Mouse (Mus musculus): ENCODE data around the gene Vps29. TPM values are rescaled to one million over a fixed set of nuclear protein-coding genes. Genes with fewer than 3 reads are reported as not detected.
"Not testable (repeated sequence)": the region's sequence is repeated elsewhere in the genome, so short reads cannot be mapped to it uniquely, and the experiment has no call there.

Vps29 gene
- polyA plus RNA-seq, 1 experiment from 2014 or later: 289 TPM

DNA sequence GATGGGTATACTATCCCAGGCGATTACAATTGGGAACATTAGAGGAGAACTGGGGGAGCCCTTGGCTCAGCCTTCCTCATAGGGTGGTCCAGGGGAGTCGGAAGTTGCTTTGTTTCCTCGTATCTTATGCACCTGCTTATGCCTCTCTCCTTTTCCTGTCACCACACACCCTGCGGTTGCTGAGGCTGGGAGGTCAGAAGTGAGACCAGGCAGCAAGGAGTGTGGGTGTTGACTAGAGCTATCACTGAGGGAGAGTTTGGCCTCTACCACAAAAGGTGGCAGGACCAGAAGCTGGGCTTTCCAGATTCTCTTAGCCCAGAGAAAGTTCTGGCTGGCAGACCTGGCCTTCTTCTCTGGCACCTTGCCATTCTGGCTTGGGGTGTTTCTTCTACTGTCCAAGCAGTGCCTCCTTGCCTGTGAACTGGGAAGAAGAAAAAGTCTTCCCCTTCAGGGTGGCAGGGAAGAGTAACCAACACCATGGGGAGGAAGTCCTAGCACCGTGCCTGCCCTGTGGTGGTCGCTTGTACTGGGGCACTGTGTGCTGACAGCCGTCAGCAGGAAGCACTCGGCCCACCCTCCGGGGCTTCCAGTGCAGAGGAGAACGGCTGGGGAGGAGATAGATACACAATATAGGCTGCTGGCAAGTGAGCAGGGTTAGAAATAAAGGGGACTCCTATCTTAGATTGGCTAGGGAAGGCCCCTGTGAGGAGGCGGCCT is 36.7 kb upstream of the Vps29 start:
- 79% methylated on average over 11 of the region's 11 CpGs for WGBS
- no peak for ATAC-seq
- H3K4me1 ChIP-seq (ENCODE audit: control insufficient read depth, insufficient read depth, low read length): no peaks in the 10 kb centered on the region
- no peaks in the 10 kb centered on the region for H3K9me3 ChIP-seq (ENCODE audit: control insufficient read depth, low read length)
- H3K9ac ChIP-seq (ENCODE audit: low read depth, low read length): no peak overlapping the region
- no peaks in the 10 kb centered on the region; the same call in 1 of the 2 replicates for H3K36me3 ChIP-seq (ENCODE audit: control insufficient read depth, insufficient read depth, low read length)
- H3K27me3 ChIP-seq (replicated peaks; ENCODE audit: control insufficient read depth, insufficient read depth, low read length): no peaks in the 10 kb centered on the region
- H3K4me3 ChIP-seq (ENCODE audit: low read length): no peak overlapping the region
- no peak overlapping the region for H3K4me2 ChIP-seq (ENCODE audit: low read depth, low read length)
- H3K27ac ChIP-seq (ENCODE audit: low read length): no peak overlapping the region

DNA sequence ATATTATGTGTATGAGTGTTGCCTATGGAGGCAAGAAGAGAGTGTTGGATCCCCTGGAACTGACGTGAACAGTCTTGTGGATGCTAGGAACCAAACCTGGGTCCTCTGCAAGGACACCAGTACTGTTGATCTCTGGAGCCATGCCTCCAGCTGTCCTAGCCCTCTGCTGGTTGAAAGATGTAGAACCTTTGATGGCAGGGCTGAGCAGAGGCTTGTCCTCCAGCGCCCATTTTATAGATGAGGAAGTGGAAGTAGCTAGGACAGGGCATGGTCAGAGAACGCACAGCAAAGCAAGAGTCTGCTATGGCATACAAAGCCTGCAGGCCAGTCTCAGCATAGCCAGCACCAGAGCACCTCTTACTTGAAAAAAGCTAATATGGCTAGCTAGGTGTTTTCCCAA is 36.1 kb upstream of the Vps29 start:
- ATAC-seq: no peak; the same call in 1 of the 2 replicates
- 84% methylated on average over 3 of the region's 3 CpGs for WGBS
- H3K36me3 ChIP-seq (ENCODE audit: control insufficient read depth, insufficient read depth, low read length): no peaks in the 10 kb centered on the region; the same call in 1 of the 2 replicates

DNA sequence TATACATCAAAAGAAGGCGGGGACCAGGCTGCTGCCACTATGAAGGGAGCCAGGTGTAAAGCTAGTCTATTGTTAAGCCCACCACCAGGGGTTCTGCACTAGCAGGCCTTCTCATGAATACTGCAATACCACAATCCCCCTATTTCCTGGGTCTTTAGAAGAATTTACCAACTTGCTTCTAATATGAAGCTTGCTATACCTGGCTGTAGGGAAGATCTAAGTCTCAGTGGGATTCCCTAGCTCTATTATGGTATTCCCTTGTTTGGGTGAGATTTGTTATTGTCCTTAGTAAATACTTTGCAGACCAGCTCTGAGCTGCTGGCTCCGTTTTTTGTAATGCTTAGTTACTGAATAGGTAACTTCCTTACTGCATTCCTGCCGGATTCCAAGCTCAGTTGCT is 35.2 kb upstream of the Vps29 start:
- H3K4me3 ChIP-seq (ENCODE audit: low read length); H3K27me3 ChIP-seq (replicated peaks; ENCODE audit: control insufficient read depth, insufficient read depth, low read length); H3K36me3 ChIP-seq (ENCODE audit: control insufficient read depth, insufficient read depth, low read length); H3K9me3 ChIP-seq (ENCODE audit: control insufficient read depth, low read length); H3K9ac ChIP-seq (ENCODE audit: low read depth, low read length); H3K4me1 ChIP-seq (ENCODE audit: control insufficient read depth, insufficient read depth, low read length); H3K4me2 ChIP-seq (ENCODE audit: low read depth, low read length); ATAC-seq; H3K27ac ChIP-seq (ENCODE audit: low read length): not testable (repeated sequence)
- WGBS: 72% methylated on average over 3 of the region's 3 CpGs

More for the DNA sequence above, 36.1 kb upstream of the Vps29 start:
- Histone ChIP-seq H3K4me2 (ENCODE audit: low read depth, low read length) (no peak overlapping the region), H3K9ac (ENCODE audit: low read depth, low read length) (no peak overlapping the region), H3K4me1 (ENCODE audit: control insufficient read depth, insufficient read depth, low read length) (no peaks in the 10 kb centered on the region), H3K27ac (ENCODE audit: low read length) (no peak overlapping the region), H3K27me3 (replicated peaks; ENCODE audit: control insufficient read depth, insufficient read depth, low read length) (no peaks in the 10 kb centered on the region), H3K4me3 (ENCODE audit: low read length) (no peak overlapping the region), H3K9me3 (ENCODE audit: control insufficient read depth, low read length) (no peaks in the 10 kb centered on the region)

DNA sequence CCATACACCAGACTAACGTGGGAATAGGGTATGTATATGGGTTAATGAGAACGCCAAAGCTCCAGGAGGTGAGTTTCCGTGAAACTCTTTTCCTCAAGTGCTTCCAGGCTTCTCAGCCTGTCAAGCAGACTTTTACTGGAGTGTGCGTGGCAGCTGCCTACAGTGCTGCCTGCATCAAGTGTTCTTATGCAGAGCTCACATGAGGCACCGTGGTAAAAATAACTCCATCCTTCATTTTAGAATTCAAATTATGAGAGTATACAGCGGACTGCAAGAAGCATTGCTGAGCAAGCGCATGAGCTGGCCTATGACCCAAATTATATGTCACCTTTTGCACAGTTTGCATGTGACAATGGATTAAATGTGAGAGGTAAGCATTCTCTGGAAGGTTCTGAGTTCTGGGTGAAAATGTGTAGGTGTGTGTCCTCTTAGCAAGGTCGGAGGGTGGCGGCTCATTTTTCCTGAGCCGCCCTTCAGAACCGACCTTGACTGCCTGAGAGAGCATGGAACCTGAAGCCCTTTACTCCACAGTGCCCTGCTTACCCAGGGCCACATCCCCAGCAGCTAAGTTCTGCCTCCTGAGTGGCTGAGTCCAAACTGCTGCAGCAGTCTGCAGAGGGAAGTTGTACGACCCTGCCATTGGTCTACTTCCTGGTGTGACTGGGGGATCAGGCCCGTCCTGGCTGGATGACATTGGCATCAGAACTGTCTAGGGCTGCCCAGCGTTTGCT is 34.5 kb upstream of the Vps29 start:
- WGBS: 75% methylated on average over 14 of the region's 14 CpGs
- no peak overlapping the region for H3K4me2 ChIP-seq (ENCODE audit: low read depth, low read length)
- no peaks in the 10 kb centered on the region for H3K27me3 ChIP-seq (replicated peaks; ENCODE audit: control insufficient read depth, insufficient read depth, low read length)
- peak overlapping the region; percentile 21; the same call in 1 of the 2 replicates for H3K27ac ChIP-seq (ENCODE audit: low read length)
- no peak for ATAC-seq
- H3K4me1 ChIP-seq (ENCODE audit: control insufficient read depth, insufficient read depth, low read length): no peaks in the 10 kb centered on the region
- no peak overlapping the region for H3K4me3 ChIP-seq (ENCODE audit: low read length)
- H3K36me3 ChIP-seq (ENCODE audit: control insufficient read depth, insufficient read depth, low read length): 0 out of 2 replicates have a peak, but pooled peaks cover 2% of the 10 kb centered on the region
- H3K9ac ChIP-seq (ENCODE audit: low read depth, low read length): no peak overlapping the region
- no peaks in the 10 kb centered on the region for H3K9me3 ChIP-seq (ENCODE audit: control insufficient read depth, low read length)

DNA sequence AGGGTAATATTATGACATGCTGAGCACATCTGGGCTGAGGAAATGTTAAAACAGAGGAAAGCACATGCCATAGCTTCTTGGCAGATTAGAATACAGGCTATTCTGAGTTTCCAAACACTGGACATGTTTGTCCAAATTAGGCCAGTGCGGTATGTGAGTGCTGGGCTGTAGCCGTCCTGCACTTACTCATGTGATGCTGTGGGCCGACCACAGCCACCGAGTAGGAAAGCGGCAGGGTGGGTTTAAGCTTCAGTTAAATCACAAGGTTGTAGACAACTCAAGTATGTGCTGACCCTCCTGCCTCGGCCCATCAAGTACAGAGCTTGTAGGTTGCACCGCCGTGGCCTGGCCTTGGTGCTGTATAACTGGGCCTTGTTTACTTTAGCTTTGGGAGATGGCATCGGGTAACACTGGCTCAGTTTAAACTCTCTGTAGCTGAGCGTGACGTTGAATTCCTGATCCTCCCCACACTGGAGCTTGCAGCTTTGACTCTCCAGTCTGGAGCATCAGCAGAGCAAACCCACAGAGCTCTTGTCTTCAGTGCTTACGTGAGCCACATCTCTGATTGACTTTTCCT is 33.9 kb upstream of the Vps29 start:
- H3K9ac ChIP-seq (ENCODE audit: low read depth, low read length): no peak overlapping the region
- H3K4me1 ChIP-seq (ENCODE audit: control insufficient read depth, insufficient read depth, low read length): no peaks in the 10 kb centered on the region
- no peak overlapping the region for H3K4me3 ChIP-seq (ENCODE audit: low read length)
- no peak overlapping the region for H3K4me2 ChIP-seq (ENCODE audit: low read depth, low read length)
- H3K9me3 ChIP-seq (ENCODE audit: control insufficient read depth, low read length): no peaks in the 10 kb centered on the region
- ATAC-seq: no peak
- 0 out of 2 replicates have a peak, but pooled peaks cover 2% of the 10 kb centered on the region for H3K36me3 ChIP-seq (ENCODE audit: control insufficient read depth, insufficient read depth, low read length)
- WGBS: 52% methylated on average over 12 of the region's 12 CpGs
- H3K27ac ChIP-seq (ENCODE audit: low read length): no peak overlapping the region; the same call in 1 of the 2 replicates
- H3K27me3 ChIP-seq (replicated peaks; ENCODE audit: control insufficient read depth, insufficient read depth, low read length): no peaks in the 10 kb centered on the region

DNA sequence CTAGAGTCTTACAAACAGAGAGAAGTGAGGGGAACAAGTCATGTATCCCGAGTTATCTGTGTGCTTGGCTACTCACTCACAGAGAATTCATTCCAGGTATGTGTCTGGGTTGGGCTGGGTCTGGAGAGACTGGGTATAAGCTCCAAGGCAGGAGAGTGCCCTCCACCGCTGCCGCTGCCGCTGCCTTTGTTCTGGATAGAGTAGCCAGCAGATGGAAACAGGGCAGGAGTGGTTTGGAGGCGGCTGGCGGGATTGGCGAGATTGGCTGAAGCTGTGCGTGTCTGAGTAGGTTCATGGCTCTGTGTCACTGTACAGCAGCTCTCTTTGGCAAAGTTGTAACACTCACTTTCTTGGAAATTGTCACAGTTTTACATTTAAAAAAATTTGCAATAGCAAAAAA is 30.6 kb upstream of the Vps29 start:
- Histone ChIP-seq H3K27ac (ENCODE audit: low read length) (no peak overlapping the region), H3K9me3 (ENCODE audit: control insufficient read depth, low read length) (no peaks in the 10 kb centered on the region), H3K36me3 (ENCODE audit: control insufficient read depth, insufficient read depth, low read length) (0 out of 2 replicates have a peak, but pooled peaks cover 2% of the 10 kb centered on the region), H3K4me3 (ENCODE audit: low read length) (no peak overlapping the region), H3K9ac (ENCODE audit: low read depth, low read length) (no peak overlapping the region), H3K4me1 (ENCODE audit: control insufficient read depth, insufficient read depth, low read length) (no peaks in the 10 kb centered on the region), H3K27me3 (replicated peaks; ENCODE audit: control insufficient read depth, insufficient read depth, low read length) (no peaks in the 10 kb centered on the region), H3K4me2 (ENCODE audit: low read depth, low read length) (no peak overlapping the region)
- 83% methylated on average over 8 of the region's 8 CpGs for WGBS
- no peak for ATAC-seq

DNA sequence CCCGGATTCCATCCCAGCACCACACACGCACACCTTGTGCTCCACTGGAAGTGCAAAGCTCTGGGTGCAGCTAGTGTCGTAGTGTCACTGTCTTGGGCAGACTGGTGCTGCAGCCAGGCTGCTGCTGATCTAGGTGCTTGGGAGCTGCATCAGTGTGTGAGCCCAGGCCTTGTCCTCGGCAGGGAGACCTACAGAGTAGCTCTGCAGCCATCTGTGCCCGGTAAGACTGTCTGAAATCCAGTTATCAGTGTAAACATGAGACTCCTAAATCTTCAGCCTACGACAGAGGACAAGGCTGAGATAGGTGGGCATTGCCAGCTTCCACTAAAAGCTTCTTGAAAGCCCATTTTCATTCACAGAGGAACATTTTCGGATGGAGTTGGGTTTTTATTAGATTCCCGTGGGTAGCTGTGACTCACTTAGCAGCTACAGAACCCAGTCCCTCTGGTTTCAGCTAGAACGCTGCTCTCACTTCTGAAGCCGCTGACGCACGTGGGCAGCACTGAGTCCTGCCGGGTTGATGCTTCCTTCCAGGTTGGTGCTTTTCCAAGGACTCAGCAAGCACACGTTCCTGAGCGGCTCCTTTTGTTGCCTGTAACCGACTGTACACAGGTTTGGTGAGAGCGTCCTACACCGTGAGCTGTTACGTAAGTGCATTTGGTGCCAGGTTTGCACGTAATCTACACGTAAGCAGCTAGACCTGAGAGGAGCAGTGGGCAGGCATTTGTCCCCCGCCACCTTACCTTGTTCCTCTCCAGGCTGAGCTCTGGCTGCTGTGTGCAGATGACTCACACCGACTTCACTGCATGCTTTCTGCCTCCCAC is 29.3 kb upstream of the Vps29 start:
- no peak for ATAC-seq
- no peaks in the 10 kb centered on the region for H3K27me3 ChIP-seq (replicated peaks; ENCODE audit: control insufficient read depth, insufficient read depth, low read length)
- 84% methylated on average over 23 of the region's 23 CpGs for WGBS
- H3K36me3 ChIP-seq (ENCODE audit: control insufficient read depth, insufficient read depth, low read length): 0 out of 2 replicates have a peak, but pooled peaks cover 2% of the 10 kb centered on the region
- no peaks in the 10 kb centered on the region for H3K9me3 ChIP-seq (ENCODE audit: control insufficient read depth, low read length)
- no peak overlapping the region for H3K4me3 ChIP-seq (ENCODE audit: low read length)
- H3K27ac ChIP-seq (ENCODE audit: low read length): no peak overlapping the region
- no peak overlapping the region for H3K4me2 ChIP-seq (ENCODE audit: low read depth, low read length)
- no peaks in the 10 kb centered on the region for H3K4me1 ChIP-seq (ENCODE audit: control insufficient read depth, insufficient read depth, low read length)
- no peak overlapping the region for H3K9ac ChIP-seq (ENCODE audit: low read depth, low read length)

DNA sequence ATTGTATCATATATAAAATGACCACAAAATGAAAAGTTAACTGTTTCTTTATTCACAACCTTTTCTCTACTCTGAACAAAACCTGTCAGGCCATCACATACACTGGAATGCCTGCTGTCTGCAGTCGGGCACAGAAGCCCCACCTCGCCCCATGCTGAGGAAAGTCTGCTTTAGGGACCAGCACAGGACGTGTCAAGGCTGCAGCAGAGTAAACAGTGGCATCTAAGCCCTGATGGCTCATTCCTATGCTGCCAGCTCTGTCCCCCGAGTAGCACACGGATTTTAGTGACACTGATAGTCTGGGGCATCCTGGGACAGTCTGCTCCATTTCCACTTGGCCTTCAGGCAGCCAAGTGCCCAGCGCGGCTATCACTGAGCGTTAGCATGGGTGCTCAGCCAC is 28.7 kb upstream of the Vps29 start:
- Histone ChIP-seq H3K27ac (ENCODE audit: low read length) (no peak overlapping the region), H3K4me3 (ENCODE audit: low read length) (no peak overlapping the region)
- WGBS: 87% methylated on average over 8 of the region's 8 CpGs

DNA sequence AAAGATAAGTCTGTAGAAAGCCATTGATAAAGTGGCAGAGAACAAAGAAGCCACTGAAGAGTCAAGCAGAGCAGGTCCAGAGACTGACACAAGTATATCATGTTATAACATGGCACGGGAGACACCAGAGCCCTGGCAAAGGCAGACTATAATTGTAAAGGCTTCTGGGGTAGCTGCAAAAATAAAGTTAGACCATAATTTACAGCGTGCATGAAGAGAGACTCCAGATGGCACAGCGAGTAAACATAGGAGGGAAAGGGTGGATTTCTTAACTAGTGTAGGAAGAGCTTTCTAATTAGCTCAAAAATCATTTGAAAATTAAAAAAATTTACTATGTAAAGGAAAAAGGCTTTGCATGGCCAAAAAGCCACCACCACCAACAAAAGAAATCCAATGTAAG is 26.9 kb upstream of the Vps29 start:
- H3K4me2 ChIP-seq (ENCODE audit: low read depth, low read length): no peak overlapping the region
- no peak overlapping the region for H3K4me3 ChIP-seq (ENCODE audit: low read length)
- H3K9ac ChIP-seq (ENCODE audit: low read depth, low read length): no peak overlapping the region
- no peaks in the 10 kb centered on the region for H3K9me3 ChIP-seq (ENCODE audit: control insufficient read depth, low read length)
- WGBS: 83% methylated on average over 3 of the region's 3 CpGs
- H3K4me1 ChIP-seq (ENCODE audit: control insufficient read depth, insufficient read depth, low read length): peaks cover 3% of the 10 kb centered on the region; the same call in 1 of the 2 replicates
- H3K27ac ChIP-seq (ENCODE audit: low read length): no peak overlapping the region
- no peak for ATAC-seq
- 0 out of 2 replicates have a peak, but pooled peaks cover 2% of the 10 kb centered on the region for H3K36me3 ChIP-seq (ENCODE audit: control insufficient read depth, insufficient read depth, low read length)
- H3K27me3 ChIP-seq (replicated peaks; ENCODE audit: control insufficient read depth, insufficient read depth, low read length): no peaks in the 10 kb centered on the region

More for the DNA sequence above, 28.7 kb upstream of the Vps29 start:
- Histone ChIP-seq H3K27me3 (replicated peaks; ENCODE audit: control insufficient read depth, insufficient read depth, low read length) (no peaks in the 10 kb centered on the region), H3K9me3 (ENCODE audit: control insufficient read depth, low read length) (no peaks in the 10 kb centered on the region), H3K9ac (ENCODE audit: low read depth, low read length) (no peak overlapping the region), H3K36me3 (ENCODE audit: control insufficient read depth, insufficient read depth, low read length) (0 out of 2 replicates have a peak, but pooled peaks cover 2% of the 10 kb centered on the region), H3K4me2 (ENCODE audit: low read depth, low read length) (no peak overlapping the region), H3K4me1 (ENCODE audit: control insufficient read depth, insufficient read depth, low read length) (peaks cover 3% of the 10 kb centered on the region; the same call in 1 of the 2 replicates)
- no peak for ATAC-seq
